ENCODE assay signal across 29 mouse cellular contexts in genomic region chr1:74400531-74400930, GRCm38 (mm10). TPM values are rescaled to one million over a fixed set of nuclear protein-coding genes. Genes with fewer than 3 reads are reported as not detected.
DNase-seq lines count a peak whose midpoint lies in the region; ATAC-seq and TF ChIP-seq lines count a peak whose summit lies in the region.
"Had no signal": no experiment of that assay in that cellular context is flagged by ENCODE, and none has a peak within 500 bp of the region (broad histone marks: within the 10 kb centered on the region; RNA-seq: fewer than 3 reads in every experiment).

No protein-coding gene starts in this region.

- TF ChIP-seq POLR2A in liver, adult 2 months (IDR thresholded peaks at IDR 0.05; ENCODE audit: extremely low read depth, insufficient read depth, low read length), result no peak
- no peak for TF ChIP-seq POLR2A in small intestine, adult 2 months (IDR thresholded peaks at IDR 0.05; ENCODE audit: low read depth, low read length)

- H3K9ac ChIP-seq in liver, adult 2 months (ENCODE audit: low read depth, low read length), result no peak overlapping the region
- H3K9ac ChIP-seq in liver, postnatal 0 days (replicated peaks), result no peak overlapping the region
- H3K9ac ChIP-seq in liver, embryonic 14.5 days (replicated peaks), result no peak overlapping the region
- H3K9ac ChIP-seq: embryonic facial prominence, embryonic 12.5 days; embryonic facial prominence, embryonic 15.5 days; forebrain, postnatal 0 days; heart, embryonic 12.5 days; heart, embryonic 15.5 days had no signal

- peaks cover 8% of the 10 kb centered on the region for H3K4me1 ChIP-seq in liver, adult 2 months (ENCODE audit: control insufficient read depth, insufficient read depth, low read length)
- H3K4me1 ChIP-seq in liver, postnatal 0 days (ENCODE audit: insufficient read depth), result peaks cover 21% of the 10 kb centered on the region
- peaks cover 29 to 31% of the 10 kb centered on the region in 2 experiments for H3K4me1 ChIP-seq in liver, embryonic 14.5 days (replicated peaks; ENCODE audit: control insufficient read depth in 2 of 2, insufficient read depth in 2 of 2, low read length in 1 of 2)
- peaks cover 9% of the 10 kb centered on the region for H3K4me1 ChIP-seq in small intestine, adult 2 months (ENCODE audit: control insufficient read depth, insufficient read depth, insufficient read length, low read length)
- H3K4me1 ChIP-seq: embryonic facial prominence, embryonic 12.5 days had no signal

- no peaks in the 10 kb centered on the region for H3K9me3 ChIP-seq in liver, postnatal 0 days (ENCODE audit: low read length)
- H3K9me3 ChIP-seq in liver, embryonic 14.5 days (ENCODE audit: control insufficient read depth, low read length), result no peaks in the 10 kb centered on the region
- H3K9me3 ChIP-seq: embryonic facial prominence, embryonic 12.5 days; embryonic facial prominence, embryonic 15.5 days; heart, embryonic 12.5 days; heart, embryonic 15.5 days; hindbrain, embryonic 10.5 days; hindbrain, embryonic 13.5 days had no signal

- H3K4me3 ChIP-seq in liver, adult 2 months (ENCODE audit: insufficient read depth, low read depth, low read length), result no peak overlapping the region
- H3K4me3 ChIP-seq in liver, postnatal 0 days (ENCODE audit: low read depth, low read length), result no peak overlapping the region
- H3K4me3 ChIP-seq in liver, embryonic 14.5 days (ENCODE audit: insufficient read depth in 1 of 2, low read depth in 2 of 2, low read length in 2 of 2), result no peak overlapping the region
- no peak overlapping the region for H3K4me3 ChIP-seq in small intestine, adult 2 months (ENCODE audit: low read depth, low read length)
- H3K4me3 ChIP-seq: embryonic facial prominence, embryonic 12.5 days; embryonic facial prominence, embryonic 15.5 days; gastrocnemius, adult 2 months; heart, embryonic 12.5 days; heart, embryonic 15.5 days; hindbrain, embryonic 10.5 days; hindbrain, embryonic 13.5 days had no signal

- DNase-seq in liver, adult 2 months (ENCODE audit: extremely low read depth, low read depth, low spot score), result peak; percentile 98
- DNase-seq in liver, postnatal 0 days, result no peak
- peak; percentile 18 for DNase-seq in adipocyte (ENCODE audit: low spot score)
- DNase-seq in liver, embryonic 14.5 days (ENCODE audit: low read depth in 3 of 3, low spot score in 3 of 3), result no peak
- no peak for DNase-seq in adrenal gland, adult (ENCODE audit: inconsistent age in 2 of 2, low spot score in 1 of 2)
- DNase-seq in embryo, embryonic 10.5 days (ENCODE audit: low spot score), result no peak
- DNase-seq: adrenal gland, postnatal 10 days; adrenal gland, postnatal 36 days; B cell, adult 2 months; cerebellum, adult 18-20 months; cerebellum, adult 9-10 months; cerebellum, postnatal 14 days; forebrain, postnatal 0 days; gastrocnemius, adult 2 months; gastrocnemius, postnatal 14 days; heart, adult 18-20 months; heart, postnatal 10 days; heart, postnatal 36 days had no signal

- no peak for TF ChIP-seq CTCF in liver, adult 2 months (IDR thresholded peaks at IDR 0.05; ENCODE audit: low read depth, low read length)
- no peak for TF ChIP-seq CTCF in liver, postnatal 0 days (IDR thresholded peaks at IDR 0.05; ENCODE audit: low read depth)
- TF ChIP-seq CTCF in liver, embryonic 14.5 days (IDR thresholded peaks at IDR 0.05; ENCODE audit: low read depth), result no peak
- no peak for TF ChIP-seq CTCF in small intestine, adult 2 months (IDR thresholded peaks at IDR 0.05; ENCODE audit: extremely low read depth, insufficient read length, insufficient replicate concordance, low read depth, low read length)

- no peaks in the 10 kb centered on the region for H3K79me2 ChIP-seq in liver, adult 2 months (ENCODE audit: control insufficient read depth, insufficient read depth, low read length)

- H3K36me3 ChIP-seq in liver, adult 2 months (ENCODE audit: control insufficient read depth, insufficient read depth, low read length), result no peaks in the 10 kb centered on the region
- H3K36me3 ChIP-seq in liver, postnatal 0 days (replicated peaks; ENCODE audit: insufficient read depth, low read length), result no peaks in the 10 kb centered on the region
- no peaks in the 10 kb centered on the region; the same call in 1 of the 2 replicates for H3K36me3 ChIP-seq in liver, embryonic 14.5 days (replicated peaks; ENCODE audit: control insufficient read depth, insufficient read depth, low read depth)
- H3K36me3 ChIP-seq in small intestine, adult 2 months (ENCODE audit: control insufficient read depth, insufficient read depth, low read length), result no peaks in the 10 kb centered on the region
- H3K36me3 ChIP-seq: embryonic facial prominence, embryonic 12.5 days; embryonic facial prominence, embryonic 15.5 days; heart, embryonic 15.5 days; hindbrain, embryonic 13.5 days had no signal

- no peak for ATAC-seq in liver, postnatal 0 days
- no peak for ATAC-seq in liver, embryonic 14.5 days (ENCODE audit: insufficient read depth)
- ATAC-seq: forebrain, embryonic 14.5 days; forebrain, postnatal 0 days; hindbrain, embryonic 16.5 days had no signal

- no peak for TF ChIP-seq EP300 in liver, postnatal 0 days (IDR thresholded peaks at IDR 0.05; ENCODE audit: low read depth)
- no peak for TF ChIP-seq EP300 in liver, embryonic 14.5 days (IDR thresholded peaks at IDR 0.05; ENCODE audit: low read depth)

- H3K4me2 ChIP-seq in liver, postnatal 0 days (ENCODE audit: low read depth, low read length), result no peak overlapping the region
- H3K4me2 ChIP-seq in liver, embryonic 14.5 days (ENCODE audit: low read depth), result peak overlapping the region; percentile 62
- H3K4me2 ChIP-seq: embryonic facial prominence, embryonic 12.5 days; embryonic facial prominence, embryonic 15.5 days; hindbrain, embryonic 13.5 days had no signal

- no peak overlapping the region for H3K27ac ChIP-seq in liver, adult 2 months (replicated peaks; ENCODE audit: insufficient read depth, low read depth, low read length)
- H3K27ac ChIP-seq in liver, postnatal 0 days (ENCODE audit: low read depth), result no peak overlapping the region
- H3K27ac ChIP-seq in liver, embryonic 14.5 days, result peak overlapping the region; percentile 53
- peak overlapping the region; percentile 20; the same call in 1 of the 2 replicates for H3K27ac ChIP-seq in small intestine, adult 2 months (ENCODE audit: insufficient read depth, low read depth, low read length)
- H3K27ac ChIP-seq: embryonic facial prominence, embryonic 12.5 days; embryonic facial prominence, embryonic 15.5 days; gastrocnemius, adult 2 months; heart, embryonic 15.5 days; hindbrain, embryonic 10.5 days; hindbrain, embryonic 13.5 days had no signal

- 22% methylated on average over 3 of the region's 3 CpGs for WGBS in liver, adult 2 months
- 65% methylated on average over 3 of the region's 3 CpGs for WGBS in liver, postnatal 0 days (ENCODE audit: insufficient replicate concordance)
- WGBS in liver, embryonic 14.5 days (ENCODE audit: insufficient replicate concordance), result 63% methylated on average over 3 of the region's 3 CpGs
- WGBS in small intestine, adult 2 months, result 71% methylated on average over 3 of the region's 3 CpGs

- H3K27me3 ChIP-seq in liver, adult 2 months (ENCODE audit: control insufficient read depth, insufficient read depth, low read length), result no peaks in the 10 kb centered on the region
- no peaks in the 10 kb centered on the region for H3K27me3 ChIP-seq in liver, postnatal 0 days (ENCODE audit: insufficient read depth, low read length)
- H3K27me3 ChIP-seq in liver, embryonic 14.5 days (ENCODE audit: control insufficient read depth, insufficient read depth, low read length), result no peaks in the 10 kb centered on the region
- H3K27me3 ChIP-seq in small intestine, adult 2 months (ENCODE audit: control insufficient read depth, insufficient read depth, low read length), result no peaks in the 10 kb centered on the region
- H3K27me3 ChIP-seq: CH12.LX; embryonic facial prominence, embryonic 12.5 days; embryonic facial prominence, embryonic 15.5 days; heart, embryonic 12.5 days; heart, embryonic 15.5 days; hindbrain, embryonic 13.5 days had no signal

RNA-seq across cellular contexts. Expression of gene Vil1, which starts 8.6 kb away (rescaled TPM):
- 0.13 and 0.18 TPM in 2 replicates for total RNA-seq in liver, adult 2 months (2014; rRNA removed)
- 0.22 and 0.26 TPM in 2 replicates for polyA plus RNA-seq in liver, adult 2 months (2012; rRNA removed)
- 0.13 and 0.19 TPM in 2 replicates for polyA plus RNA-seq in liver, postnatal 0 days (2015; fragmentation: Nextera tagmentation; extraction: Ambion mirVana)
- 0.39 and 0.62 TPM in 2 replicates for polyA plus RNA-seq in liver, embryonic 14.5 days (2012; rRNA removed)
- polyA plus RNA-seq in liver, embryonic 14.5 days (2014; fragmentation: Nextera tagmentation; extraction: Ambion mirVana), result 0.40 and 0.50 TPM in 2 replicates
- polyA plus RNA-seq in small intestine, adult 2 months (2012; rRNA removed), result 198 and 892 TPM in 2 replicates
- total RNA-seq: gastrocnemius, adult 2 months had no signal

RNA-seq across cellular contexts. Expression of gene Ctdsp1, which starts 9.2 kb away (rescaled TPM):
- 27.1 and 41.9 TPM in 2 replicates for total RNA-seq in liver, adult 2 months (2014; rRNA removed)
- 167 and 185 TPM in 2 replicates for polyA plus RNA-seq in liver, adult 2 months (2012; rRNA removed)
- polyA plus RNA-seq in liver, postnatal 0 days (2015; fragmentation: Nextera tagmentation; extraction: Ambion mirVana), result 40.0 and 40.4 TPM in 2 replicates
- 36.0 and 39.6 TPM in 2 replicates for polyA plus RNA-seq in liver, embryonic 14.5 days (2012; rRNA removed)
- 37.6 and 40.3 TPM in 2 replicates for polyA plus RNA-seq in liver, embryonic 14.5 days (2014; fragmentation: Nextera tagmentation; extraction: Ambion mirVana)
- polyA plus RNA-seq in small intestine, adult 2 months (2012; rRNA removed), result 58.4 and 177 TPM in 2 replicates

RNA-seq across cellular contexts. Expression of gene Slc11a1, which starts 25.5 kb away (rescaled TPM):
- total RNA-seq in liver, adult 2 months (2014; rRNA removed), result 17.5 and 23.4 TPM in 2 replicates
- polyA plus RNA-seq in liver, adult 2 months (2012; rRNA removed), result 10.8 and 21.4 TPM in 2 replicates
- 12.8 and 15.1 TPM in 2 replicates for polyA plus RNA-seq in liver, postnatal 0 days (2015; fragmentation: Nextera tagmentation; extraction: Ambion mirVana)
- polyA plus RNA-seq in liver, embryonic 14.5 days (2012; rRNA removed), result 9.2 and 13.7 TPM in 2 replicates
- polyA plus RNA-seq in liver, embryonic 14.5 days (2014; fragmentation: Nextera tagmentation; extraction: Ambion mirVana), result 8.3 and 8.7 TPM in 2 replicates
- 12.7 and 17.9 TPM in 2 replicates for polyA plus RNA-seq in small intestine, adult 2 months (2012; rRNA removed)
- polyA plus RNA-seq: G1E had no signal

RNA-seq across cellular contexts. Expression of gene Catip, which starts 38.6 kb away (rescaled TPM):
- 0.09 TPM in 1 of 2 replicates, not detected in the other for total RNA-seq in liver, adult 2 months (2014; rRNA removed)
- polyA plus RNA-seq in liver, adult 2 months (2012; rRNA removed), result 0.09 TPM in 1 of 2 replicates, not detected in the other
- 0.11 TPM in 1 of 2 replicates, not detected in the other for polyA plus RNA-seq in liver, postnatal 0 days (2015; fragmentation: Nextera tagmentation; extraction: Ambion mirVana)
- polyA plus RNA-seq in liver, embryonic 14.5 days (2012; rRNA removed), result 0.05 and 0.10 TPM in 2 replicates
- polyA plus RNA-seq in liver, embryonic 14.5 days (2014; fragmentation: Nextera tagmentation; extraction: Ambion mirVana), result not detected in 2 replicates
- 0.05 and 0.39 TPM in 2 replicates for polyA plus RNA-seq in small intestine, adult 2 months (2012; rRNA removed)
- polyA plus RNA-seq: G1E had no signal

Comparison
In these comparisons a context has a peak if more than half of its experiments do, and no peak if none do; other contexts are left out.
1. DNase-seq: peak in liver, adult 2 months (single experiment) and adipocyte (single experiment); none in liver, postnatal 0 days (single experiment), liver, embryonic 14.5 days (0 of 3), adrenal gland, adult (0 of 2) and embryo, embryonic 10.5 days (single experiment).
2. H3K27ac ChIP-seq: peak in liver, embryonic 14.5 days (single experiment) and small intestine, adult 2 months (single experiment); none in liver, adult 2 months (single experiment) and liver, postnatal 0 days (single experiment).
3. RNA of gene Vil1, which starts 8.6 kb away (polyA plus RNA-seq): 198 to 892 TPM in small intestine, adult 2 months; 0.39 to 0.62 TPM in liver, embryonic 14.5 days, 0.22 to 0.26 TPM in liver, adult 2 months and 0.13 to 0.19 TPM in liver, postnatal 0 days; every median in the first group is over 100 times any median in the second.